Mouse (Mus musculus) thymus, postnatal 0 days (tissue): Measurements from ENCODE around the gene Aldh4a1. TPM values are rescaled to one million over a fixed set of nuclear protein-coding genes. Genes with fewer than 3 reads are reported as not detected.

Source experiments
- DNase-seq: peaks from one replicate; pipeline ENCODE4 v3.0.0-alpha.2; 2015; ENCODE audit warnings: low spot score
- polyA plus RNA-seq: library from polyadenylated mRNA; unstranded; fragments of >200 nt; fragmentation: Nextera tagmentation; extraction: Ambion mirVana; gene quantifications from 2 replicates; pipeline ENCODE4 v1.2.1, GENCODE M21; 2015

The Aldh4a1 gene
- polyA plus RNA-seq, 1 experiment from 2014 or later, result 28.9 TPM

- no peak for DNase-seq
Observed at GRCm38 (mm10) chr4:139619765-139620164, 2.9 kb upstream of the Aldh4a1 start.

- DNase-seq, result no peak
Observed at GRCm38 (mm10) chr4:139623434-139624115, 909 bp downstream of the Aldh4a1 start.

GRCm38 (mm10) chr4:139624116-139624489 lies 1.4 kb downstream of the Aldh4a1 start:
- DNase-seq, result no peak

- no peak for DNase-seq
Observed at GRCm38 (mm10) chr4:139624706-139625105, 2.0 kb downstream of the Aldh4a1 start.

GRCm38 (mm10) chr4:139627361-139627760 lies 4.7 kb downstream of the Aldh4a1 start:
- DNase-seq, result no peak

- DNase-seq, result peak; percentile 20
Observed at GRCm38 (mm10) chr4:139630171-139630570, 7.5 kb downstream of the Aldh4a1 start.

GRCm38 (mm10) chr4:139631141-139631540 lies 8.5 kb downstream of the Aldh4a1 start:
- no peak for DNase-seq

- no peak for DNase-seq
Observed at GRCm38 (mm10) chr4:139631569-139632253, 9.0 kb downstream of the Aldh4a1 start.

GRCm38 (mm10) chr4:139632254-139632580 lies 9.6 kb downstream of the Aldh4a1 start:
- no peak for DNase-seq

GRCm38 (mm10) chr4:139636373-139636772 lies 13.7 kb downstream of the Aldh4a1 start:
- peak; percentile 65 for DNase-seq

- DNase-seq, result no peak
Observed at GRCm38 (mm10) chr4:139637847-139638246, 15.2 kb downstream of the Aldh4a1 start.

GRCm38 (mm10) chr4:139638356-139638755 lies 15.7 kb downstream of the Aldh4a1 start:
- no peak for DNase-seq

GRCm38 (mm10) chr4:139639801-139640200 lies 17.1 kb downstream of the Aldh4a1 start:
- no peak for DNase-seq

GRCm38 (mm10) chr4:139640333-139640732 lies 17.7 kb downstream of the Aldh4a1 start:
- DNase-seq, result no peak

- DNase-seq, result no peak
Observed at GRCm38 (mm10) chr4:139640775-139641174, 18.1 kb downstream of the Aldh4a1 start.

- DNase-seq, result peak; percentile 59
Observed at GRCm38 (mm10) chr4:139641829-139642425, 19.3 kb downstream of the Aldh4a1 start.

- DNase-seq, result peak; percentile 80
Observed at GRCm38 (mm10) chr4:139643972-139644371, 21.3 kb downstream of the Aldh4a1 start.

- DNase-seq, result peak; percentile 16
Observed at GRCm38 (mm10) chr4:139646916-139647315, 24.2 kb downstream of the Aldh4a1 start.

- no peak for DNase-seq
Observed at GRCm38 (mm10) chr4:139650086-139650743, 27.5 kb downstream of the Aldh4a1 start.

- no peak for DNase-seq
Observed at GRCm38 (mm10) chr4:139650907-139651306, 28.2 kb downstream of the Aldh4a1 start.

- no peak for DNase-seq
Observed at GRCm38 (mm10) chr4:139653238-139653637, 30.6 kb downstream of the Aldh4a1 start, which contains the start of gene Tas1r2. TSS of gene Tas1r2 (plus strand) at chr4:139653538.

- DNase-seq, result no peak
Observed at GRCm38 (mm10) chr4:139661897-139662296, 39.2 kb downstream of the Aldh4a1 start.
